Mouse (Mus musculus) MEL (cell line): Measurements from ENCODE around the gene Rin2. TPM values are rescaled to one million over a fixed set of nuclear protein-coding genes. Genes with fewer than 3 reads are reported as not detected.

ENCODE experiments used
- DNase-seq: peaks from one replicate; pipeline ENCODE4 v3.0.0; 2011; ENCODE audit warnings: low read depth, low spot score
- H3K27ac ChIP-seq: 2 replicates; pipeline ENCODE4 v1.5.1; 2012; ENCODE audit warnings: low read depth, mild to moderate bottlenecking, control low read depth, low read length, moderate library complexity; ENCODE audit not compliant: control insufficient read depth
- H3K27me3 ChIP-seq, 2 experiments: fragments of 150-350 bp in 1 of 2; sonication (generic) in 1 of 2; 2 replicates each; pipeline ENCODE4 v1.6.1; 2012; ENCODE audit warnings: low read length in 2 of 2, mild to moderate bottlenecking in 2 of 2, improper control_type of control experiment in 1 of 2, moderate library complexity in 1 of 2; ENCODE audit not compliant: insufficient read depth in 2 of 2, control insufficient read depth in 1 of 2
- H3K36me3 ChIP-seq, 2 experiments: 2 replicates each; pipeline ENCODE4 v1.6.1; 2012 to 2014; ENCODE audit warnings: low read length in 2 of 2, improper control_type of control experiment in 1 of 2, inconsistent platforms in 1 of 2, mild to moderate bottlenecking in 1 of 2; ENCODE audit not compliant: insufficient read depth in 2 of 2, control insufficient read depth in 1 of 2
- H3K4me1 ChIP-seq, 2 experiments: fragments of 150-350 bp in 1 of 2; sonication (generic) in 1 of 2; 2 replicates each; pipeline ENCODE4 v1.6.1; 2012; ENCODE audit warnings: low read length in 2 of 2, improper control_type of control experiment in 1 of 2, mild to moderate bottlenecking in 1 of 2; ENCODE audit not compliant: insufficient read depth in 2 of 2, control insufficient read depth in 1 of 2
- H3K4me3 ChIP-seq, 2 experiments: fragments of 150-350 bp in 1 of 2; sonication (generic) in 1 of 2; 2 replicates each; pipeline ENCODE4 v1.5.1; 2012; ENCODE audit warnings: low read depth in 2 of 2, low read length in 2 of 2, mild to moderate bottlenecking in 2 of 2, moderate library complexity in 2 of 2, control low read depth in 1 of 2, improper control_type of control experiment in 1 of 2; ENCODE audit not compliant: control insufficient read depth in 1 of 2, insufficient read depth in 1 of 2
- H3K79me2 ChIP-seq: 2 replicates; pipeline ENCODE4 v1.6.1; 2012; ENCODE audit warnings: mild to moderate bottlenecking, low read length, moderate library complexity; ENCODE audit not compliant: control insufficient read depth, poor library complexity, insufficient read depth
- H3K9ac ChIP-seq: 2 replicates; pipeline ENCODE4 v1.6.1; 2012; ENCODE audit warnings: low read depth, mild to moderate bottlenecking, control low read depth, low read length, moderate library complexity; ENCODE audit not compliant: control insufficient read depth, poor library complexity, severe bottlenecking
- H3K9me3 ChIP-seq: fragments of 150-350 bp; sonication (generic); replicated peaks from 2 replicates; pipeline ENCODE4 v1.6.1; 2012; ENCODE audit warnings: mild to moderate bottlenecking, low read length, improper control_type of control experiment, moderate library complexity; ENCODE audit not compliant: insufficient read depth
- CHD1 ChIP-seq: IDR thresholded peaks from 2 replicates; pipeline ENCODE4 v1.6.1; 2012; ENCODE audit warnings: low read depth, mild to moderate bottlenecking, inconsistent platforms, low read length, improper control_type of control experiment
- CTCF ChIP-seq, 3 experiments: IDR thresholded peaks in 2 of 3; conservative IDR thresholded peaks in 1 of 3; 2 replicates each; pipeline ENCODE4 v1.5.1; 2011 to 2012; ENCODE audit warnings: low read length in 3 of 3, low read depth in 2 of 3, mild to moderate bottlenecking in 2 of 3, improper control_type of control experiment in 1 of 3, inconsistent platforms in 1 of 3, mixed read lengths in 1 of 3, moderate library complexity in 1 of 3; ENCODE audit not compliant: control insufficient read depth in 1 of 3, insufficient read depth in 1 of 3, poor library complexity in 1 of 3, severe bottlenecking in 1 of 3
- E2F4 ChIP-seq: IDR thresholded peaks from 2 replicates; pipeline ENCODE4 v1.6.1; 2011; ENCODE audit warnings: low read depth, low read length, improper control_type of control experiment, borderline replicate concordance
- ELF1 ChIP-seq: IDR thresholded peaks from 2 replicates; pipeline ENCODE4 v1.6.1; 2014; ENCODE audit warnings: low read depth, mild to moderate bottlenecking, inconsistent platforms, low read length, improper control_type of control experiment, moderate library complexity
- ETS1 ChIP-seq: IDR thresholded peaks from 2 replicates; pipeline ENCODE4 v1.6.1; 2012; ENCODE audit warnings: low read depth, mild to moderate bottlenecking, inconsistent platforms, low read length, improper control_type of control experiment, moderate library complexity
- GABPA ChIP-seq: IDR thresholded peaks from 2 replicates; pipeline ENCODE4 v1.6.1; 2012; ENCODE audit warnings: low read depth, mild to moderate bottlenecking, inconsistent platforms, low read length, improper control_type of control experiment, moderate library complexity
- GATA1 ChIP-seq: IDR thresholded peaks from 2 replicates; pipeline ENCODE4 v1.6.1; 2011; ENCODE audit warnings: low read depth, low read length, improper control_type of control experiment
- HCFC1 ChIP-seq: IDR thresholded peaks from 2 replicates; pipeline ENCODE4 v1.6.1; 2012; ENCODE audit warnings: low read depth, mild to moderate bottlenecking, inconsistent platforms, low read length, improper control_type of control experiment, moderate library complexity
- JUND ChIP-seq: IDR thresholded peaks from 2 replicates; pipeline ENCODE4 v1.6.1; 2011; ENCODE audit warnings: low read depth, mild to moderate bottlenecking, improper control_type of control experiment, low read length
- KAT2A ChIP-seq: conservative IDR thresholded peaks from 2 replicates; pipeline ENCODE4 v1.6.1; 2012; ENCODE audit warnings: low read depth, low read length, improper control_type of control experiment, inconsistent platforms
- MAFK ChIP-seq: IDR thresholded peaks from 2 replicates; pipeline ENCODE4 v1.6.1; 2011; ENCODE audit warnings: low read depth, mild to moderate bottlenecking, low read length, improper control_type of control experiment, borderline replicate concordance
- MAZ ChIP-seq: IDR thresholded peaks from 2 replicates; pipeline ENCODE4 v1.6.1; 2012; ENCODE audit warnings: low read depth, mild to moderate bottlenecking, inconsistent platforms, low read length, improper control_type of control experiment
- MEF2A ChIP-seq: IDR thresholded peaks from 2 replicates; pipeline ENCODE4 v1.6.1; 2014; ENCODE audit warnings: low read depth, mild to moderate bottlenecking, inconsistent platforms, low read length, improper control_type of control experiment; ENCODE audit not compliant: poor library complexity, insufficient replicate concordance, severe bottlenecking; ENCODE audit errors: extremely low read depth
- POLR2A ChIP-seq, 2 experiments: IDR thresholded peaks; 2 replicates each; pipeline ENCODE4 v1.6.1; 2011 to 2012; ENCODE audit warnings: low read length in 2 of 2, mild to moderate bottlenecking in 2 of 2, control low read depth in 1 of 2, improper control_type of control experiment in 1 of 2, low read depth in 1 of 2, moderate library complexity in 1 of 2; ENCODE audit not compliant: control insufficient read depth in 1 of 2, insufficient read depth in 1 of 2, poor library complexity in 1 of 2
- POLR2AphosphoS2 ChIP-seq: IDR thresholded peaks from 2 replicates; pipeline ENCODE4 v1.6.1; 2011; ENCODE audit warnings: low read length, improper control_type of control experiment
- POLR2AphosphoS5 ChIP-seq: IDR thresholded peaks from 2 replicates; pipeline ENCODE4 v1.6.1; 2012; ENCODE audit warnings: low read depth, borderline replicate concordance, mild to moderate bottlenecking, inconsistent platforms, low read length, moderate library complexity, mixed read lengths
- RAD21 ChIP-seq: IDR thresholded peaks from 2 replicates; pipeline ENCODE4 v1.6.1; 2011; ENCODE audit warnings: mild to moderate bottlenecking, low read depth, low read length, improper control_type of control experiment
- RCOR1 ChIP-seq: IDR thresholded peaks from 2 replicates; pipeline ENCODE4 v1.6.1; 2012; ENCODE audit warnings: low read depth, mild to moderate bottlenecking, inconsistent platforms, low read length, improper control_type of control experiment
- SIN3A ChIP-seq: IDR thresholded peaks from 2 replicates; pipeline ENCODE4 v1.6.1; 2012; ENCODE audit warnings: low read length, improper control_type of control experiment, inconsistent platforms
- SMC3 ChIP-seq: IDR thresholded peaks from 2 replicates; pipeline ENCODE4 v1.6.1; 2011; ENCODE audit warnings: low read depth, low read length, improper control_type of control experiment
- TAL1 ChIP-seq: IDR thresholded peaks from 2 replicates; pipeline ENCODE4 v1.6.1; 2012; ENCODE audit warnings: mild to moderate bottlenecking, inconsistent platforms, low read length, moderate library complexity, mixed read lengths
- TBP ChIP-seq: IDR thresholded peaks from 2 replicates; pipeline ENCODE4 v1.8.0; 2011; ENCODE audit warnings: low read depth, low read length, improper control_type of control experiment
- TCF12 ChIP-seq: IDR thresholded peaks from 2 replicates; pipeline ENCODE4 v1.6.1; 2014; ENCODE audit warnings: low read depth, mild to moderate bottlenecking, inconsistent platforms, low read length, improper control_type of control experiment, moderate library complexity
- UBTF ChIP-seq: IDR thresholded peaks from 2 replicates; pipeline ENCODE4 v1.6.1; 2012; ENCODE audit warnings: low read depth, mild to moderate bottlenecking, inconsistent platforms, low read length, improper control_type of control experiment, moderate library complexity, borderline replicate concordance; ENCODE audit not compliant: insufficient read depth
- USF1 ChIP-seq: IDR thresholded peaks from 2 replicates; pipeline ENCODE4 v1.6.1; 2014; ENCODE audit warnings: low read depth, mild to moderate bottlenecking, inconsistent platforms, low read length, improper control_type of control experiment, moderate library complexity
- ZC3H11A ChIP-seq: IDR thresholded peaks from 2 replicates; pipeline ENCODE4 v1.6.1; 2012; ENCODE audit warnings: low read depth, mild to moderate bottlenecking, inconsistent platforms, low read length, improper control_type of control experiment
- ZMIZ1 ChIP-seq: IDR thresholded peaks from 2 replicates; pipeline ENCODE4 v1.6.1; 2012; ENCODE audit warnings: low read depth, mild to moderate bottlenecking, inconsistent platforms, low read length, improper control_type of control experiment, moderate library complexity
- ZNF384 ChIP-seq: IDR thresholded peaks from 2 replicates; pipeline ENCODE4 v1.6.1; 2012; ENCODE audit warnings: low read depth, mild to moderate bottlenecking, inconsistent platforms, low read length, improper control_type of control experiment
- polyA plus RNA-seq, 2 experiments: library from polyadenylated mRNA; stranded (reverse) in 1 of 2; unstranded in 1 of 2; fragments of >175 nt in 1 of 2; fragments of >200 nt in 1 of 2; gene quantifications; 2 replicates each; pipeline versions ENCODE4 v1.2.1 to v1.2.4; 2012; ENCODE audit warnings: low replicate concordance in 2 of 2, low read depth in 1 of 2; ENCODE audit not compliant: insufficient read length in 2 of 2, insufficient read depth in 1 of 2, missing spikeins in 1 of 2
- total RNA-seq: library from RNA; depleted of rRNA; stranded (reverse); fragments of 300-350 nt; gene quantifications from 2 replicates; pipeline ENCODE4 v1.2.3, GENCODE M21; 2012

The Rin2 gene
- total and polyA plus RNA-seq, 3 experiments, result 0.01 TPM; not detected in 2

DNA sequence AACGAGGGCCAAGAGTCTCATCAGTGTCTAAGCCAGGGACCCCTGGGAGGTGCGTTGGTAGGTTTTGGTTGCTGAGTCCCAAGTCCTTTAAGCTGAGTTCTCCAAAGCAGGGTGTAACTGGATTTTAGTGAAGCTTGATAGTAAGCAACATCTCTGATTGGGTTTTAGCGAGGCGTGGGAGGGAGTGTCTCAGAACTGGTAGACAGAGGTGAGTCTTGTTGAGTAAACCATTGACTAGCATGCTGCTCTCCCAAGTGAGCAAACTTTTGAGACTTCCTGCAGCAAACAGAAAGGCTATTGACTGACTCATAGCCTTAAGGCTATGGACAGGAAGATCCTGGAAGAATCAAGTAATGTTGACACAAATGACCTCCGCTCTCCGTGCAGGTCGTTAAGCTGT, 112.5 kb downstream of the Rin2 start:
- Histone ChIP-seq H3K4me1 (no peaks in the 10 kb centered on the region), H3K36me3 (no peaks in the 10 kb centered on the region), H3K27ac (no peak overlapping the region), H3K9me3 (no peaks in the 10 kb centered on the region), H3K9ac (no peak overlapping the region), H3K4me3 (no peak overlapping the region), H3K79me2 (no peaks in the 10 kb centered on the region), H3K27me3 (no peaks in the 10 kb centered on the region)
- no peak for DNase-seq
- TF ChIP-seq UBTF (no peak), POLR2A (IDR thresholded peaks at IDR 0.05; ENCODE audit: control insufficient read depth in 1 of 2, insufficient read depth in 1 of 2, low read depth in 1 of 2, low read length in 2 of 2, poor library complexity in 1 of 2) (no peak), SMC3 (no peak), CTCF (IDR thresholded peaks at IDR 0.05 in 2 of 3, conservative IDR thresholded peaks at IDR 0.05 in 1 of 3; ENCODE audit: control insufficient read depth in 1 of 3, insufficient read depth in 1 of 3, low read depth in 2 of 3, low read length in 3 of 3, poor library complexity in 1 of 3, severe bottlenecking in 1 of 3) (no peak), GATA1 (no peak), ZMIZ1 (no peak), JUND (no peak), E2F4 (no peak), GABPA (no peak), TCF12 (no peak), ZC3H11A (no peak), KAT2A (no peak), ETS1 (no peak), SIN3A (no peak), MAFK (no peak), RAD21 (no peak), TBP (no peak)

DNA sequence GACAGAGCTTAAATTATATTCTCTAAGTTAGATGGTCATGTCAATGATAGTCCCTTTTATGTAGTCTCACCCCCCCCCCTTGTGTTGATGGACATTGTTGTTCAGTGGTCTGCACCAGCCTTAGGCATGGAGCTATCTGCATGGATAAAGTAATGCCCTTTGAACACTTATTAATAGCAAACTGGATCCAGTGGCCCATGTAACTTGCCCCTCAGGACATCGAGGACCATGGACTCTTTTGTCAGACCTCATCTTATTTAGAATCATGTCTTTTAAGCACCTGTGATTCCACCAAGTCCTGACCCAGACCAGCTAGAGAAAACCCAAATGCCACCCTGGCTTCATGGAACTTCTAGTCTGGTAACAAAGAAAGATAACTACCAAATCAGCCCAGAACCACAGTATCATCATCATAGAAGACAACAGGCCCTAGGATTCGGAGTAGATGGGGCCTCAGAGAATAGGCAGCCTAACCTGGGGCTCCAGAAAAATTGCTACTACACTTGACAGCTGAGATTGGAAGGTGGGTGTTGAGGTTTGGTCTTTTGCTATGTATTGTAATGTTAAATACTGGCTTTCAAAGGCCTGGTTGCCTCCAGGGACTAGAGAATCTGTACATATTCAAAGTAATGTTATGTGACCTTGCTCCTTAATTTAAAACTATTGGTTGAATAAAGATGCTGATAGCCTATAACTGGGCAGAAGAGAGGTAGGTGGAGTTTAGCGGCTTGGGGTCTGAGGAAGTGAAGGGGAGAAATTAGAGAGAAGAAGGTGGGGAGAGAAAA, 113.7 kb downstream of the Rin2 start:
- no peak for DNase-seq
- Histone ChIP-seq H3K27me3 (no peaks in the 10 kb centered on the region), H3K4me3 (no peak overlapping the region), H3K36me3 (no peaks in the 10 kb centered on the region), H3K4me1 (no peaks in the 10 kb centered on the region), H3K27ac (no peak overlapping the region), H3K9ac (no peak overlapping the region), H3K79me2 (no peaks in the 10 kb centered on the region), H3K9me3 (no peaks in the 10 kb centered on the region)
- TF ChIP-seq ETS1, result no peak
- TF ChIP-seq TAL1, result no peak
- no peak for TF ChIP-seq MEF2A
- TF ChIP-seq POLR2A (IDR thresholded peaks at IDR 0.05; ENCODE audit: control insufficient read depth in 1 of 2, insufficient read depth in 1 of 2, low read depth in 1 of 2, low read length in 2 of 2, poor library complexity in 1 of 2), result no peak
- TF ChIP-seq CHD1, result no peak
- TF ChIP-seq POLR2AphosphoS2, result no peak
- TF ChIP-seq ELF1, result no peak
- TF ChIP-seq HCFC1, result no peak
- TF ChIP-seq TBP, result no peak
- no peak for TF ChIP-seq SIN3A
- TF ChIP-seq MAZ, result no peak
- no peak for TF ChIP-seq MAFK
- TF ChIP-seq ZNF384, result no peak
- TF ChIP-seq CTCF (IDR thresholded peaks at IDR 0.05 in 2 of 3, conservative IDR thresholded peaks at IDR 0.05 in 1 of 3; ENCODE audit: control insufficient read depth in 1 of 3, insufficient read depth in 1 of 3, low read depth in 2 of 3, low read length in 3 of 3, poor library complexity in 1 of 3, severe bottlenecking in 1 of 3), result no peak
- TF ChIP-seq RCOR1, result no peak
- TF ChIP-seq POLR2AphosphoS5, result no peak
- no peak for TF ChIP-seq USF1
